Mouse (Mus musculus) ovary, postnatal 14 days (tissue): Measurements from ENCODE around the gene Apbb2.

ENCODE experiments used
- DNase-seq: peaks from one replicate; pipeline ENCODE4 v3.0.0; 2022; ENCODE audit warnings: low spot score

Gene Apbb2

GRCm38 (mm10) chr5:66518411-66519006 is 100.1 kb downstream of the Apbb2 start:
- DNase-seq = no peak

GRCm38 (mm10) chr5:66517503-66517902 is 101.1 kb downstream of the Apbb2 start:
- no peak for DNase-seq

- no peak for DNase-seq
Observed at GRCm38 (mm10) chr5:66516311-66516710, 102.3 kb downstream of the Apbb2 start.

GRCm38 (mm10) chr5:66515271-66515670 is 103.3 kb downstream of the Apbb2 start:
- DNase-seq = no peak

- no peak for DNase-seq
Observed at GRCm38 (mm10) chr5:66514659-66515058, 103.9 kb downstream of the Apbb2 start.

- no peak for DNase-seq
Observed at GRCm38 (mm10) chr5:66513412-66513811, 105.2 kb downstream of the Apbb2 start.

- no peak for DNase-seq
Observed at GRCm38 (mm10) chr5:66512519-66512918, 106.1 kb downstream of the Apbb2 start.

- no peak for DNase-seq
Observed at GRCm38 (mm10) chr5:66510716-66511115, 107.9 kb downstream of the Apbb2 start.

- no peak for DNase-seq
Observed at GRCm38 (mm10) chr5:66509151-66509550, 109.4 kb downstream of the Apbb2 start.

GRCm38 (mm10) chr5:66505578-66505977 is 113.0 kb downstream of the Apbb2 start:
- no peak for DNase-seq

GRCm38 (mm10) chr5:66505071-66505470 is 113.5 kb downstream of the Apbb2 start:
- DNase-seq = no peak

- no peak for DNase-seq
Observed at GRCm38 (mm10) chr5:66504434-66504747, 114.2 kb downstream of the Apbb2 start.

GRCm38 (mm10) chr5:66503557-66504433 is 114.8 kb downstream of the Apbb2 start:
- DNase-seq = no peak

- no peak for DNase-seq
Observed at GRCm38 (mm10) chr5:66503033-66503432, 115.6 kb downstream of the Apbb2 start.

- DNase-seq = no peak
Observed at GRCm38 (mm10) chr5:66499621-66500020, 119.0 kb downstream of the Apbb2 start.

- no peak for DNase-seq
Observed at GRCm38 (mm10) chr5:66498140-66498539, 120.4 kb downstream of the Apbb2 start.

- DNase-seq = no peak
Observed at GRCm38 (mm10) chr5:66497479-66498087, 121.0 kb downstream of the Apbb2 start.

GRCm38 (mm10) chr5:66496881-66497360 is 121.7 kb downstream of the Apbb2 start:
- no peak for DNase-seq

GRCm38 (mm10) chr5:66494651-66495050 is 123.9 kb downstream of the Apbb2 start:
- DNase-seq = no peak

GRCm38 (mm10) chr5:66492563-66492960 is 126.0 kb downstream of the Apbb2 start:
- DNase-seq = no peak

GRCm38 (mm10) chr5:66491907-66492562 is 126.5 kb downstream of the Apbb2 start:
- DNase-seq = no peak

GRCm38 (mm10) chr5:66486028-66486427 is 132.6 kb downstream of the Apbb2 start:
- DNase-seq = no peak

GRCm38 (mm10) chr5:66476266-66476665 is 142.3 kb downstream of the Apbb2 start:
- no peak for DNase-seq
